Mouse (Mus musculus) MEL (cell line): ENCODE results near the gene Rhob. TPM values are rescaled to one million over a fixed set of nuclear protein-coding genes. Genes with fewer than 3 reads are reported as not detected.

Experiments used
- DNase-seq: peaks from one replicate; pipeline ENCODE4 v3.0.0; 2011; ENCODE audit warnings: low read depth, low spot score
- H3K27ac ChIP-seq: 2 replicates; pipeline ENCODE4 v1.5.1; 2012; ENCODE audit warnings: low read depth, mild to moderate bottlenecking, control low read depth, low read length, moderate library complexity; ENCODE audit not compliant: control insufficient read depth
- H3K27me3 ChIP-seq, 2 experiments: fragments of 150-350 bp in 1 of 2; sonication (generic) in 1 of 2; 2 replicates each; pipeline ENCODE4 v1.6.1; 2012; ENCODE audit warnings: low read length in 2 of 2, mild to moderate bottlenecking in 2 of 2, improper control_type of control experiment in 1 of 2, moderate library complexity in 1 of 2; ENCODE audit not compliant: insufficient read depth in 2 of 2, control insufficient read depth in 1 of 2
- H3K36me3 ChIP-seq, 2 experiments: 2 replicates each; pipeline ENCODE4 v1.6.1; 2012 to 2014; ENCODE audit warnings: low read length in 2 of 2, improper control_type of control experiment in 1 of 2, inconsistent platforms in 1 of 2, mild to moderate bottlenecking in 1 of 2; ENCODE audit not compliant: insufficient read depth in 2 of 2, control insufficient read depth in 1 of 2
- H3K4me1 ChIP-seq, 2 experiments: fragments of 150-350 bp in 1 of 2; sonication (generic) in 1 of 2; 2 replicates each; pipeline ENCODE4 v1.6.1; 2012; ENCODE audit warnings: low read length in 2 of 2, improper control_type of control experiment in 1 of 2, mild to moderate bottlenecking in 1 of 2; ENCODE audit not compliant: insufficient read depth in 2 of 2, control insufficient read depth in 1 of 2
- H3K4me3 ChIP-seq, 2 experiments: fragments of 150-350 bp in 1 of 2; sonication (generic) in 1 of 2; 2 replicates each; pipeline ENCODE4 v1.5.1; 2012; ENCODE audit warnings: low read depth in 2 of 2, low read length in 2 of 2, mild to moderate bottlenecking in 2 of 2, moderate library complexity in 2 of 2, control low read depth in 1 of 2, improper control_type of control experiment in 1 of 2; ENCODE audit not compliant: control insufficient read depth in 1 of 2, insufficient read depth in 1 of 2
- H3K79me2 ChIP-seq: 2 replicates; pipeline ENCODE4 v1.6.1; 2012; ENCODE audit warnings: mild to moderate bottlenecking, low read length, moderate library complexity; ENCODE audit not compliant: control insufficient read depth, poor library complexity, insufficient read depth
- H3K9ac ChIP-seq: 2 replicates; pipeline ENCODE4 v1.6.1; 2012; ENCODE audit warnings: low read depth, mild to moderate bottlenecking, control low read depth, low read length, moderate library complexity; ENCODE audit not compliant: control insufficient read depth, poor library complexity, severe bottlenecking
- H3K9me3 ChIP-seq: fragments of 150-350 bp; sonication (generic); replicated peaks from 2 replicates; pipeline ENCODE4 v1.6.1; 2012; ENCODE audit warnings: mild to moderate bottlenecking, low read length, improper control_type of control experiment, moderate library complexity; ENCODE audit not compliant: insufficient read depth
- BHLHE40 ChIP-seq: IDR thresholded peaks from 2 replicates; pipeline ENCODE4 v1.6.1; 2012; ENCODE audit warnings: low read depth, mild to moderate bottlenecking, inconsistent platforms, low read length, improper control_type of control experiment, borderline replicate concordance
- E2F4 ChIP-seq: IDR thresholded peaks from 2 replicates; pipeline ENCODE4 v1.6.1; 2011; ENCODE audit warnings: low read depth, low read length, improper control_type of control experiment, borderline replicate concordance
- GABPA ChIP-seq: IDR thresholded peaks from 2 replicates; pipeline ENCODE4 v1.6.1; 2012; ENCODE audit warnings: low read depth, mild to moderate bottlenecking, inconsistent platforms, low read length, improper control_type of control experiment, moderate library complexity
- MAX ChIP-seq: IDR thresholded peaks from 2 replicates; pipeline ENCODE4 v1.6.1; 2011; ENCODE audit warnings: low read length, improper control_type of control experiment
- MAZ ChIP-seq: IDR thresholded peaks from 2 replicates; pipeline ENCODE4 v1.6.1; 2012; ENCODE audit warnings: low read depth, mild to moderate bottlenecking, inconsistent platforms, low read length, improper control_type of control experiment
- MYB ChIP-seq: IDR thresholded peaks from 2 replicates; pipeline ENCODE4 v1.6.1; 2011; ENCODE audit warnings: mild to moderate bottlenecking, low read depth, low read length, improper control_type of control experiment
- MYC ChIP-seq: IDR thresholded peaks from 2 replicates; pipeline ENCODE4 v1.6.1; 2011; ENCODE audit warnings: low read depth, mild to moderate bottlenecking, low read length, improper control_type of control experiment, moderate library complexity
- POLR2AphosphoS2 ChIP-seq: IDR thresholded peaks from 2 replicates; pipeline ENCODE4 v1.6.1; 2011; ENCODE audit warnings: low read length, improper control_type of control experiment
- RAD21 ChIP-seq: IDR thresholded peaks from 2 replicates; pipeline ENCODE4 v1.6.1; 2011; ENCODE audit warnings: mild to moderate bottlenecking, low read depth, low read length, improper control_type of control experiment
- RCOR1 ChIP-seq: IDR thresholded peaks from 2 replicates; pipeline ENCODE4 v1.6.1; 2012; ENCODE audit warnings: low read depth, mild to moderate bottlenecking, inconsistent platforms, low read length, improper control_type of control experiment
- SIN3A ChIP-seq: IDR thresholded peaks from 2 replicates; pipeline ENCODE4 v1.6.1; 2012; ENCODE audit warnings: low read length, improper control_type of control experiment, inconsistent platforms
- TCF12 ChIP-seq: IDR thresholded peaks from 2 replicates; pipeline ENCODE4 v1.6.1; 2014; ENCODE audit warnings: low read depth, mild to moderate bottlenecking, inconsistent platforms, low read length, improper control_type of control experiment, moderate library complexity
- USF1 ChIP-seq: IDR thresholded peaks from 2 replicates; pipeline ENCODE4 v1.6.1; 2014; ENCODE audit warnings: low read depth, mild to moderate bottlenecking, inconsistent platforms, low read length, improper control_type of control experiment, moderate library complexity
- USF2 ChIP-seq, 2 experiments: IDR thresholded peaks; 2 replicates each; pipeline ENCODE4 v1.6.1; 2011 to 2012; ENCODE audit warnings: improper control_type of control experiment in 2 of 2, low read length in 2 of 2, borderline replicate concordance in 1 of 2, inconsistent platforms in 1 of 2, low read depth in 1 of 2, mild to moderate bottlenecking in 1 of 2; ENCODE audit not compliant: insufficient read depth in 1 of 2
- ZC3H11A ChIP-seq: IDR thresholded peaks from 2 replicates; pipeline ENCODE4 v1.6.1; 2012; ENCODE audit warnings: low read depth, mild to moderate bottlenecking, inconsistent platforms, low read length, improper control_type of control experiment
- ZMIZ1 ChIP-seq: IDR thresholded peaks from 2 replicates; pipeline ENCODE4 v1.6.1; 2012; ENCODE audit warnings: low read depth, mild to moderate bottlenecking, inconsistent platforms, low read length, improper control_type of control experiment, moderate library complexity
- ZNF384 ChIP-seq: IDR thresholded peaks from 2 replicates; pipeline ENCODE4 v1.6.1; 2012; ENCODE audit warnings: low read depth, mild to moderate bottlenecking, inconsistent platforms, low read length, improper control_type of control experiment
- polyA plus RNA-seq, 2 experiments: library from polyadenylated mRNA; stranded (reverse) in 1 of 2; unstranded in 1 of 2; fragments of >175 nt in 1 of 2; fragments of >200 nt in 1 of 2; gene quantifications; 2 replicates each; pipeline versions ENCODE4 v1.2.1 to v1.2.4; 2012; ENCODE audit warnings: low replicate concordance in 2 of 2, low read depth in 1 of 2; ENCODE audit not compliant: insufficient read length in 2 of 2, insufficient read depth in 1 of 2, missing spikeins in 1 of 2
- total RNA-seq: library from RNA; depleted of rRNA; stranded (reverse); fragments of 300-350 nt; gene quantifications from 2 replicates; pipeline ENCODE4 v1.2.3, GENCODE M21; 2012

Gene Rhob
- total and polyA plus RNA-seq, 3 experiments: 1.8 to 6.0 TPM; not detected in 1

- no peaks in the 10 kb centered on the region for H3K79me2 ChIP-seq
- no peaks in the 10 kb centered on the region for H3K9me3 ChIP-seq
- no peaks in the 10 kb centered on the region for H3K4me1 ChIP-seq
- no peak for TF ChIP-seq GABPA
- no peak for TF ChIP-seq USF1
- TF ChIP-seq ZMIZ1: no peak
- TF ChIP-seq MAX: no peak
- no peak for TF ChIP-seq ZNF384
- TF ChIP-seq MYC: no peak
- no peak overlapping the region for H3K4me3 ChIP-seq
- H3K27me3 ChIP-seq: peaks cover 0 to 2% of the 10 kb centered on the region in 2 experiments; a peak in 3 of 4 replicates
- no peak overlapping the region for H3K27ac ChIP-seq
- DNase-seq: no peak
- no peak overlapping the region for H3K9ac ChIP-seq
- no peaks in the 10 kb centered on the region for H3K36me3 ChIP-seq
Observed at GRCm38 (mm10) chr12:8537291-8537690, 37.5 kb upstream of the Rhob start.

DNA sequence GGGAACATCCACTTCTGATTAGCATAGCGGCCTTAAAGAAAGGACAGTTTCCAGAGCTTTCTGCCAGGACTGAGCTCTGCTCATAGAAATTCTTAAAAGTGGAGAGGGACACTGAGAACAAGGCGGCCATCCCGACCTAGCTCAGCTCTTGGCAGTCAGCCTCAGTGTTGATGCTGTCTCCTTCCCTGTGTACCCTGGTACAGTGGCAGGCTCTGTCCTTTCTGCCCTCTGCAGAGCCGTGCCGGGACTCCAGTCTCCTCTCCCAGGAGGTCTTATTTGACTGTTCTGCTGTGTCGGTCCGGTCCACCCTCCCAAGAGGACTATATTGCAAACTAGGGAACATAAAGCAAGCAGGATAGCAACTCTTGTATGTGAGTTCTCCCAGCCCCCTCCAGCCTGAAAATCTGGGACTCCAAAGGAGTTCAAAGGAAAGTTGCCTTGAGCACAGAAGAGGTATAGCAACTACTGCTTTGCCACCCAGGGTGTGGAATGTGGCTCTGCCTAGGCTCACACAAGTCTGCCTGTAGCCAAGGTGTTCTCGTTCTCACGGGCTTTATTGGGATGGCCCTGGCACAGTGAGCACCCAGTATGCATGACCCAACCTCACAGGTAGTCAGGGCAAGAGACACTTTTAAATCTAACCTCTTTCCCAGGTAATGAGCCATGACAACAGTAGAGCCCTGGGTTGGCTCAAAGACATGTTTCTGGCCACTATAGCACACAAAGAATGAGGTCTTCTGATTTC is 36.6 kb upstream of the Rhob start:
- TF ChIP-seq SIN3A: no peak
- no peak for TF ChIP-seq MYB
- TF ChIP-seq ZC3H11A: no peak
- TF ChIP-seq TCF12: no peak
- no peak for TF ChIP-seq RCOR1
- no peak for TF ChIP-seq BHLHE40
- no peak for TF ChIP-seq USF2 (IDR thresholded peaks at IDR 0.05; ENCODE audit: borderline replicate concordance in 1 of 2, insufficient read depth in 1 of 2, low read depth in 1 of 2, low read length in 2 of 2)
- TF ChIP-seq E2F4: no peak
- TF ChIP-seq MAZ: no peak
- no peak for TF ChIP-seq RAD21
- TF ChIP-seq POLR2AphosphoS2: no peak
- TF ChIP-seq, all 39 proteins: peak for 0
- Histone ChIP-seq H3K4me1 (no peaks in the 10 kb centered on the region), H3K9ac (no peak overlapping the region), H3K79me2 (no peaks in the 10 kb centered on the region), H3K9me3 (no peaks in the 10 kb centered on the region), H3K36me3 (no peaks in the 10 kb centered on the region), H3K4me3 (no peak overlapping the region), H3K27ac (no peak overlapping the region), H3K27me3 (peaks cover 0 to 2% of the 10 kb centered on the region in 2 experiments; a peak in 3 of 4 replicates)
- DNase-seq: no peak
